ENCODE assay signal across 17 mouse cellular contexts in genomic region chr19:36453451-36453850, GRCm38 (mm10).
A peak's percentile ranks its signal among the peaks of the same experiment; 100 is the strongest.
DNase-seq lines count a peak whose midpoint lies in the region; ATAC-seq lines count a peak whose summit lies in the region.
"Had no signal": no experiment of that assay in that cellular context is flagged by ENCODE, and none has a peak within 500 bp of the region (broad histone marks: within the 10 kb centered on the region; RNA-seq: fewer than 3 reads in every experiment).

No protein-coding gene starts in this region.

- 83% methylated on average over 4 of the region's 4 CpGs for WGBS in liver, embryonic 13.5 days (ENCODE audit: insufficient replicate concordance)
- 85% methylated on average over 4 of the region's 4 CpGs for WGBS in liver, embryonic 11.5 days

- H3K9ac ChIP-seq in liver, embryonic 13.5 days, result no peak overlapping the region
- no peak overlapping the region for H3K9ac ChIP-seq in liver, embryonic 11.5 days (ENCODE audit: low read depth, low read length)
- H3K9ac ChIP-seq: embryonic facial prominence, embryonic 12.5 days; forebrain, embryonic 13.5 days; forebrain, embryonic 15.5 days; forebrain, postnatal 0 days had no signal

- H3K27me3 ChIP-seq in liver, embryonic 13.5 days, result no peaks in the 10 kb centered on the region
- H3K27me3 ChIP-seq in liver, embryonic 11.5 days (replicated peaks; ENCODE audit: control insufficient read depth, insufficient read depth, low read length), result no peaks in the 10 kb centered on the region
- H3K27me3 ChIP-seq: embryonic facial prominence, embryonic 12.5 days; forebrain, embryonic 13.5 days; forebrain, embryonic 15.5 days had no signal

- H3K9me3 ChIP-seq in liver, embryonic 13.5 days (replicated peaks), result no peaks in the 10 kb centered on the region
- no peaks in the 10 kb centered on the region for H3K9me3 ChIP-seq in liver, embryonic 11.5 days (ENCODE audit: control insufficient read depth, low read length)
- H3K9me3 ChIP-seq: embryonic facial prominence, embryonic 10.5 days; embryonic facial prominence, embryonic 12.5 days; forebrain, embryonic 13.5 days; forebrain, embryonic 15.5 days had no signal

- peaks cover 47% of the 10 kb centered on the region for H3K4me1 ChIP-seq in liver, embryonic 13.5 days (replicated peaks)
- peaks cover 18% of the 10 kb centered on the region for H3K4me1 ChIP-seq in liver, embryonic 11.5 days (replicated peaks; ENCODE audit: control insufficient read depth, insufficient read depth, low read length)
- H3K4me1 ChIP-seq: embryonic facial prominence, embryonic 10.5 days; embryonic facial prominence, embryonic 12.5 days; forebrain, embryonic 13.5 days; forebrain, embryonic 15.5 days had no signal

- H3K27ac ChIP-seq in liver, embryonic 13.5 days, result peak overlapping the region; percentile 89; the same call in 1 of the 2 replicates
- no peak overlapping the region for H3K27ac ChIP-seq in liver, embryonic 11.5 days (ENCODE audit: low read depth, low read length)
- H3K27ac ChIP-seq: embryonic facial prominence, embryonic 10.5 days; embryonic facial prominence, embryonic 12.5 days; forebrain, embryonic 13.5 days; forebrain, embryonic 15.5 days had no signal

- H3K4me2 ChIP-seq in liver, embryonic 13.5 days, result no peak overlapping the region
- H3K4me2 ChIP-seq in liver, embryonic 11.5 days, result no peak overlapping the region
- H3K4me2 ChIP-seq: embryonic facial prominence, embryonic 12.5 days; forebrain, embryonic 13.5 days; forebrain, embryonic 15.5 days had no signal

- peaks cover 21% of the 10 kb centered on the region for H3K36me3 ChIP-seq in liver, embryonic 13.5 days
- H3K36me3 ChIP-seq in liver, embryonic 11.5 days (ENCODE audit: control insufficient read depth, insufficient read depth, low read length), result no peaks in the 10 kb centered on the region
- H3K36me3 ChIP-seq: embryonic facial prominence, embryonic 10.5 days; embryonic facial prominence, embryonic 12.5 days; forebrain, embryonic 15.5 days had no signal

- no peak for ATAC-seq in liver, embryonic 13.5 days (ENCODE audit: low read depth)
- no peak for ATAC-seq in liver, embryonic 11.5 days (replicated peaks; ENCODE audit: low FRiP score)
- ATAC-seq: forebrain, embryonic 13.5 days; forebrain, embryonic 15.5 days; forebrain, postnatal 0 days had no signal

- no peak overlapping the region for H3K4me3 ChIP-seq in liver, embryonic 13.5 days (replicated peaks)
- H3K4me3 ChIP-seq in liver, embryonic 11.5 days (ENCODE audit: low read depth, low read length), result no peak overlapping the region
- H3K4me3 ChIP-seq: embryonic facial prominence, embryonic 10.5 days; embryonic facial prominence, embryonic 12.5 days; forebrain, embryonic 13.5 days; forebrain, embryonic 15.5 days had no signal

- peak; percentile 45 for DNase-seq in adrenal gland, adult 2 months
- no peak for DNase-seq in adrenal gland, postnatal 4 days (ENCODE audit: low spot score in 2 of 2)
- peak; percentile 28 for DNase-seq in adrenal gland, postnatal 14 days
- DNase-seq in adrenal gland, postnatal 25 days, result no peak
- no peak for DNase-seq in liver, embryonic 13.5 days
- DNase-seq in liver, embryonic 11.5 days (ENCODE audit: low spot score), result no peak
- DNase-seq in thymus, postnatal 10 days (ENCODE audit: low spot score in 2 of 2), result no peak
- DNase-seq: cerebellum, adult 11-12 months; cerebellum, adult 2 months; cerebellum, adult 9-10 months; cerebellum, postnatal 10 days; cerebellum, postnatal 25 days; forebrain, postnatal 0 days had no signal

Comparison
In these comparisons a context has a peak if more than half of its experiments do, and no peak if none do; other contexts are left out.
1. DNase-seq: peak in adrenal gland, adult 2 months (single experiment) and adrenal gland, postnatal 14 days (single experiment); none in adrenal gland, postnatal 4 days (0 of 2), adrenal gland, postnatal 25 days (single experiment), liver, embryonic 13.5 days (single experiment), liver, embryonic 11.5 days (single experiment) and thymus, postnatal 10 days (0 of 2).